Mouse (Mus musculus) adrenal gland (tissue): ENCODE measurements at regions not wholly inside any gene's neighbourhood (a gene's known extent, or its start where the extent isn't known, plus 50 kb on each side); places are given as distances from the start of the nearest gene placed in this dataset.

Experiments used
- intact Hi-C: fragments of 180-260 bp; cut with DNase I; formaldehyde crosslinking; loops from one replicate; pipeline ENCODE4 v1.15.1; 2025

DNA sequence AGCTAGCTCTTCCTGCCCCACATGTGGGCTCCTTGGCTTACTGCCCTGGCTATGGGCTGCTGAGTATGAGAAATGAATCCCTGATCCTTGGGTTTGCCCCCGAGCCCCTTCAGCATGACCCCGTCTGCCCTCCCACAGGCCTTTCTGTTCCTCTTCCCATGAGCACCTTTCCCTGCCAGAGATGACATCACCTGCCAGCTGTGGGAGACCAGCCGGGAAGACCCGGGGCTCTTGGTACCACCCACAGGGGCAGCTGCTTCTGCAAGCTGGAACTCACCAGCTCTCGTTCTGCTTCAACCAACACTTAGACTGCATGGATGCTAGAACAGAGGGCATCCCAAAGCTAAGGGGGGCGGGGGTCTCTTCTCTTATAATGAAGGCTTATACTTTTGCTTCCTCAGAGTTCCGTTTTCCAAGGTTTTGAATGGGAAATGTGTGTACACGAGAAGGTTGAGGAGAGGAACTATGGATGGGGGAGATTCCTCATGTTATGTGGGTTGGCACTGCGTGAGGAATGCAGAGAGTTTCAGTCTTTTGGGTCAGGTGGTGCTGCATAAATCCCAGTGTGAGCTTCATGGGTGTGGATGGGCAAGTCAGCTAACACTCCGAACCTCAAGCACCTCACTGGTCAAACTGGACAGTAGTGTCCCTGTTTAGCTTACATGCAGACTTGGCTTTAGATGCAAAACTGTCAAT lies 100.2 kb upstream of the Pgrmc2 start:
- intact Hi-C loops: loop anchor here (5.0 kb wide), 1 partner anchor 424 kb away; no protein-coding TSS in a partner anchor

GRCm38 (mm10) chr3:41182036-41182899 lies 99.4 kb upstream of the Pgrmc2 start:
- intact Hi-C loops: loop anchor here (5.0 kb wide), 1 partner anchor 425 kb away; no protein-coding TSS in a partner anchor

GRCm38 (mm10) chr3:41181438-41181837 lies 98.6 kb upstream of the Pgrmc2 start:
- intact Hi-C loops: loop anchor here (5.0 kb wide), 1 partner anchor 426 kb away; no protein-coding TSS in a partner anchor

DNA sequence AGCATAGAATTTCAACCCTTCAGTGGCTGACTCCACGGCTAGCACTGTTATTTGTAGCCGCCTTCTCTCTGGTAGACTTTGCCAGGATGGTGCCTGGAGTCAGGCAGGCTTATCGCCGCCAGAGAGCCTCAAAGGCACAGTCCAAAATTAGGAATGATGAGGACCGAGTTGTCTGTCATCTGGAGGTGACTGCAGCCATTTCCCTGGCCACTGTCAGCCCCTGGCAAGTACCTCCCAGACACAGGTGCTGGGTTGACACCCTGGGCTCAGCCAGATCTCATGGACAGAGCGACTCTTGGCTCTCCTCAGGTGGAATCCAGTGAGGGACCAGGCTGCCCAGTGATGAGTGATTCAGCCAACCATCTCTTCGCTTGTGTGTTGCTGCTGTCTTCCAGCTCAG lies 98.1 kb upstream of the Pgrmc2 start:
- intact Hi-C loops: loop anchor here (5.0 kb wide), 1 partner anchor 426 kb away; no protein-coding TSS in a partner anchor

DNA sequence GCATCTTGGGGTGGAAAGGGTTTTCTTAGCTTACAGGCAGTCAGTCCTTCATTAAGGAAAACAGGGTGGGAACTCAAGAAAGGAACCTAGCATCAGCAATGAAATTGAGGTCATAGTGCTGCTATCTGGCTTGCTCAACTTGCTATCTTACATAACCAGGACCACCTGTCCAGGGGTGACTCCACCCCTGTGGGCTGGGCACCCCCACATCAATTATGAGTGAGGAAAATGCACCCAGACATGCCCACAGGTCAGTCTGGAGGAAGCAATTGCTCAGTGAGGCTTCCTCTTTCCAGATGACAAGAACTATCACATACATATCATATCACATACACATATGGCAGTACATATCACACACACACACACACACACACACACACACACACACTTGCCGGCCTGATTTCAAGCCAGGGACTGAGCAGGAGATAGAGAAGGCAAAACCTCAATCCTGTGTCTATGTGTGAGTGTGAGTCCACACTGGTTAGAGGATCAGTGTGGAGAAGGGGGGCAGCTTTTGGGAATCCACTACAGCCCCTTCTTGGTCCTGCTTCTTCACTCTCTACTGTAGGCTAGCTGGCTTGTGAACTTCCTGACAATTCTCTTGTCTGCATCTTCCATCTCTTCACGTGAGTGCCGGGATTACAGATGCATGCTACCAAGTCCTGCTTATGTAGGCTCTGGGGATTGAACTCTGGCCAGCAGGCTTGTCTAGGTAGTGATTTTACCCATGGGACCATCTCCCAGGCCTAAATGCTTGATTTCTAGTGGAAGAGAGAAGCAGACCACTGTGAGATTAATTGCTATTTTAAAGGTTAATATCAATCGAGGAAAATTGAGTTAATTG lies 96.4 kb upstream of the Pgrmc2 start:
- intact Hi-C loops: no loop called here

- intact Hi-C loops: no loop called here
Observed at GRCm38 (mm10) chr3:41177124-41177523, 94.3 kb upstream of the Pgrmc2 start.

- intact Hi-C loops: no loop called here
Observed at GRCm38 (mm10) chr3:41175356-41175755, 92.5 kb upstream of the Pgrmc2 start.

DNA sequence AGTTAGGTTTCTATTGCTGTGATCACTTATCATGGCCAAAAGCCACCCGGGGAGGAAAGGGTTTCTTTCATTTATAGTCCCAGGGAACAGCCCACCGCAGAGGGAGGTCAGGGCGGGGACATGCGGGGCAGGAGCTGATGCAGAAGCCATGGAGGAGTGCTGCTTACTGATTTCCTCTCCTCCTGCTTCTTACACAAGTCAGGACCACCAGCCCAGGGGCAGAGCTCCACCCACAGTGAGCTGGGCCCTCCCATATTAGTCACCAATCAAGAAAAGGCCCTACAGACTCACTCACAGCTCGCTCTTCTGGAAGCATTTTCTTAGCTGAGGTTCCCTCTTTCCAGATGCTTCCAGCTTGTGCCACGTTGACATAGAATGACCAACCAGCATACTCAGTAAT lies 90.7 kb upstream of the Pgrmc2 start:
- intact Hi-C loops: no loop called here

GRCm38 (mm10) chr3:41172306-41173215 lies 89.7 kb upstream of the Pgrmc2 start:
- intact Hi-C loops: no loop called here

- intact Hi-C loops: no loop called here
Observed at GRCm38 (mm10) chr3:41171772-41172171, 88.9 kb upstream of the Pgrmc2 start.

GRCm38 (mm10) chr3:41171310-41171709 lies 88.5 kb upstream of the Pgrmc2 start:
- intact Hi-C loops: no loop called here

DNA sequence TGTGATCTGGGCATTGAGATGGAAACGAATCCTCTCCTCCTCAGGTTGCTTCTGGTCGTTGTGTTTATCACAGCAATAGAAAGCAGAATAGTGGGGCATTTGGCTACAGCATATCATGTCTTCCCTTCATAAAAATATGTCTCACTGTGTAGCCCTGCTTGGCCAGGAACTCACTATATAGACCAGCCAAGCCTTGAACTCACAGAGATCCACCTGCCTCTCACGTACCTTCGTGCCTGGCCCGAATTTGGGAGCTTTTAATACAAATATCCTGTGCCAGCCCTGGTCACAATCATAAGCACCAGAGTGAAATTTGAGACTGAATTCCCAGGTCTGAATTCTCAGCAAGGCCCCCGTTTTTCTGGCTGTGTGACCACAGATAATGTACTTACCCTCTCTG lies 87.7 kb upstream of the Pgrmc2 start:
- intact Hi-C loops: no loop called here

DNA sequence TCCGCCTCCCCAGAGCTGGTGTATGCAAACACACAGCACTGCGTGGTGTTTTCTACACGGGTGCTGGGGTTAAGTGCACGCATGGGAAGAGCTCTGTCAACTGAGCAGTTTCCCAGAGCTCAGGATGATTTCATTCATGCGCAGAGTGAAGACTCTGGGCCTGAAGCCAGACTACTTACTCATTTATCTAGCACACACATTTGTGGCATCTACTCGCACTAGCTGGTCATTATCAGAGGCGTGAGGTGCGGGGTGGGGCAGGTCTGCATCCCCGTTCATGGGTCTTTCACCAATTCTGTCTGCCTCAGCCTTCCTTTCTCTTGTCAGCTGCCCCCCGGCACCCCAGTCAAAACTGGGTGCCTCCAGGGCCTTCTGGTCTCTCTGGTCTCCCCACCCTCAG lies 86.6 kb upstream of the Pgrmc2 start:
- intact Hi-C loops: no loop called here

DNA sequence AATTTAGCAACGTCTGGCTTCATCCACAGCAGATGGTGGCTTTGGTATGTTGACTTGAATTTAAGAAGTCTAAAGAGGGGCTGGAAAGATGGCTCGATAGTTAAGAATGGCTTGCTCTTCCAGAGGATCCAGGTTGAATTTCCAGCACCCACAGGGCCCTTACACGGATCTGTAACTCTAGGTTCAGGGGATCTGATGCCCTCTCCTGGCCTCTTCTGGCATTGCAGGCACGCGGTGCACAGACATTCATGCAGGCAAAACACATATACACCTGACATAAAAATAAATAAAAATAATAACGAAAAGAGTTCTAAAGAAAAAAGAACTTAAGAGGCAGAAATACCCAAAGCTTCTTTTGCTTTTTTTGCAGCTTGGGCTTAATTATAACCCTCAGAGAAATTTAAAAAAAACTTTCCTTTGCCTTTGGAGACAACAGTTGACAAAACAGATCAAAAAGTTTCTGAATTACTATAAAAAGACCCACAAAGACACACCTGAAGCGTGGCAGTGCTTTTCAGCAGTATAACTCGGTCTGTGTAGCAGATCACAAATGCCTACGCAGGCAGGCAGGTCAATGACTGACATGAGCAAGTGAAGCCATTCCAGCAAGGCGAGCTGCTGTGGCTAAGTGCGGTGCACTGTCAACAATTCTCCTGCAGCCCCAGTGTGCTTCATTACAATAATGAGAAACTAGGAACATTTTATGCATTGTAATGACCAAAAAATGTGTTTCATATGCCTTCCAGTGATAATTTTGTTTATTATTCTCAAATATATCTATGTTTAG lies 85.5 kb upstream of the Pgrmc2 start:
- intact Hi-C loops: no loop called here

- intact Hi-C loops: no loop called here
Observed at GRCm38 (mm10) chr3:41167476-41167875, 84.6 kb upstream of the Pgrmc2 start.

DNA sequence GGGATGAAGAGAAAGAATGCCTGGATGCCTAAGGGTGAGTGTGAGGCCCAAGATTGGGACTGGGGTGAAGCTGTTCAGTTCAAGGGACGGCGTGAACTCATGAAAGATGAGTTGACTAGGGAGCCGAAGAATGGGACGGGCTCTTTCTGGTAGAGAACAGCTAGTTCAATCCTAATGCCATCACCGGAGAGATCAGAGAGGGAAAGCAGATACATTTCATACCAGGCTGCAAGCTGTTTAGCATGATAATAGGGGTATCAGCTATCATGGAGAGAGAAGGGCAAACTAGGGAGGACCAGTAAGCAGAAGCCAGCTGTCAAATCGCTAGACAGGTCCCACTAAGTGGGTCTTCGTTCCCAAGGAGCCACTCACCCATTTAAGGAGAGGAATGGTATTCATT lies 81.9 kb upstream of the Pgrmc2 start:
- intact Hi-C loops: no loop called here

GRCm38 (mm10) chr3:41163767-41164166 lies 80.9 kb upstream of the Pgrmc2 start:
- intact Hi-C loops: no loop called here

- intact Hi-C loops: no loop called here
Observed at GRCm38 (mm10) chr3:41162514-41162913, 79.7 kb upstream of the Pgrmc2 start.

DNA sequence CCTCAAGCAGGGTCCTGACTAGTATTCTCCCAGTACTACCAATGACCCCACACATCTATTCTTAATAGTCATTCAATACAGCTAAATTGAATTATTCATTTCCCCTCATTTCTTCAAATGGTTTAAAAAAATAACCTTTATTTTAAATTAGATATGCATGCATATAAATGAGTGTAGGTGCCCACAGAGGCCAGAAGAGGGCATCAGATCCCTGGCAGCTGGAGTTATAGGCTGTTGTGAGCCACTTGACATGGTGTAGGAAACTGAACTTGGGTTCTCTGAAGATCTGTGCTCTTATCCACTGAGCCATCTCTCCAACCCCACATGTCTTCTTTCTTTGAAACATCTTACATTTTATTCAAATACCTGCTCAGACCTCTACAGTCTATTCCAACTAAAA lies 77.8 kb upstream of the Pgrmc2 start:
- intact Hi-C loops: no loop called here
